Mouse (Mus musculus) CD4-positive, CD25-positive, alpha-beta regulatory T cell, adult 2 months (primary cell): ENCODE data around the gene Arhgef3.

Experiments
- DNase-seq: peaks from one replicate; pipeline ENCODE4 v3.0.0-alpha.2; 2012; ENCODE audit warnings: low read depth, low spot score

Gene Arhgef3

DNA sequence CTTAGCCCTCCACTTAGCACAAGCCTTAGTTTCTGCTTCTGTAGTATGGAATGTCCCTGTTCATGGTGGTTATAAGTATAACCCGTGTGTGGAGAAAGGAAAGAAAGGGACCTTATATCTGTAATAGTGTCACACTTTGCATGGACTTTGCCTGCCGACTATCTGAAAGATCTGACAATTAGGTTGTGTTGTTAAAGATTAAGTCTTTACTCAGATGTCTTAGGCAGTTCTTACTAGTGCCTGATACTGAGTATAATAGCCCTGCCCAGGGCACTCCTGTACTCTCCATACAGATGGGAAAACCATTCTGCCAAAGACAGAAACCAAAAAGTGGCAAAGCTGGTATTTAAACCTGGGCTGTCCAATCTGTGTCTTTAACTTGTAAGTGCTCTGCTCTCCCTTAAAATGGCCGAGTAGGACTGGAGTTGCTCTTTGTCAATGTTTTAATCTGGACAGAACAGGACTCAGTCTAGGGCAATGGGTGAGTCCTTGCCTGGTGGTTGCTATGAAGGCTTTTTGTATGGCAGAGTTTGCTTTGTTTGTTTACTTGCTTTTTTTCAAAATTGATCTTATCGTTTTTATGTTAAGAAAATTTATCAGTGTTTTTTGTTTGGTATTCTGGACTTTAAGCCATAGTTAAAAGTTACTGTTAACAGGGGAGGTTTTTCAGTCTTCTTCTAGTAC lies 196.0 kb downstream of the Arhgef3 start:
- no peak for DNase-seq

DNA sequence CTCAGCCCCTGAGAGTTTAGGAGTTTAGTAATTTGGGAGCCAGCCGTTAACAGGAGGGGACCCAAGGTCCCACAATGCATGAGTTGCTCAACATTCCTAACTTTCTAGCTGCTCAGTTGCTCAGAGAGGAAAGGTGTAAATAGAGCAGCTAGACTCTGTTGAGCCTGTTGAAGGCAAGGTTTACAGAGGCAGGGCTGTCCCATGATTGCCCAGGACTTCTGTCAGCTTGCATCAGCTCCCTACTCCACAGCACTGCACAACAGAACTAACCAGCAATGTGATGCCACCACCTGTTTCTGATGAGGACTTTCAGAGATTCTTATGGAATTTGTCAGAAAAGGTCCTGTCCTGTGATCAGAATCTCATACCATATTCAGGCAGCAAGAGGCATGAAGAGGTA lies 197.7 kb downstream of the Arhgef3 start:
- DNase-seq = no peak

DNA sequence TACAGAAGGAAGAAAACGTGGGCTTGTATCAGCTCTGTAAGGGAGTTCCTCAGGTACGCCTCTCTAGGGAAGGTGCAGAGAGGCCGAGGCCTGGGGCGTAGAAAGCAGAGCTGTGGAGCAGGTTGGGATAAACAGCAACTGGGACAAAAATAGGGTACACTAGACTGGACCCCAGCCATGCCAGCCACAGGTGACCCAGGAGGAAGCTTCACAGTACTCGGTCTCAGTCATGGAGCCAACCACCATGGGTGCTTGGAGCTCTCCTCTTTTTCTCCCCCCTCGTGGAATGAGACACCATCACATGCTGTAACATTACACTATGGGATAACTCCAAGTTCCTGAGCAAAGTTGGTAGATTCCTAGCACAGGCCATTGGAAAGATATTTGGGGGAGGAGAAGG lies 201.0 kb downstream of the Arhgef3 start:
- no peak for DNase-seq

DNA sequence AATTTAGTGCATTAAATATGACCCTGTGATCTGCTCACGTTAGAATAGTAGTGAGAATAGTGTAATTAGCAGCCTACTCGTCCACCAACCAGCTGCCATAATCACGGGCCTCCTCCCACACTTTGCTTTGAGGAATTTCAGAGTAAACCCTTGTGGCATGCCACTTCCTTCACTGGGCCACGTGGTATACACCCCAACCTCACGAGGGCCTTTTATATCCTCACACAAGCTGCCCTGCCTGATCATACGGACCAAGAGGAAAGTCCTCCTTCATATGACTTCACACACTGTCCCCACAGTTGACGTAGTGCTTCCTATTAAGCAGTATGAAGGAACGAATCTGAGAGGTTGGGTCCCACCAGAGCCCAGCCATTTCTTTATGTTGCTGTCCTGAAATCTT lies 202.4 kb downstream of the Arhgef3 start:
- DNase-seq = peak; percentile 74

DNA sequence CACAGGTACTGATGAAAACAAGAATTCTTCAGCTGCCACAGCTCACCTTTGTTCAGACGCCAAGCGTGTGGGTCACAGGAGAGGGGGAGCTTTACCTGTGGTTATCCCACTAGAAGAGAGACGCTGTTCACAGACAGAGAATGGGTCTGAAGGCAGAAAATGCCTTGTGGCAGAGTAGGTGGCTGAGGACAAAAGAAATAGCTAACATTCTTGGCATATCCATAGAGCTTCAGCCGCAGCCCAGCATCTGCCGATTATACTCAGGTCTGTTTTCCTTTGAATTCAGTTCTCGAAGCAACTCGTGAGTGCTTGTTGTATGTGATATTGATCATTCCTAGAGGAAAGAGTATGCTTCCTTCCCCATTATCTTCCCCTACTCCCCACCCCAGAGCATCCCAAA lies 204.7 kb downstream of the Arhgef3 start:
- no peak for DNase-seq

DNA sequence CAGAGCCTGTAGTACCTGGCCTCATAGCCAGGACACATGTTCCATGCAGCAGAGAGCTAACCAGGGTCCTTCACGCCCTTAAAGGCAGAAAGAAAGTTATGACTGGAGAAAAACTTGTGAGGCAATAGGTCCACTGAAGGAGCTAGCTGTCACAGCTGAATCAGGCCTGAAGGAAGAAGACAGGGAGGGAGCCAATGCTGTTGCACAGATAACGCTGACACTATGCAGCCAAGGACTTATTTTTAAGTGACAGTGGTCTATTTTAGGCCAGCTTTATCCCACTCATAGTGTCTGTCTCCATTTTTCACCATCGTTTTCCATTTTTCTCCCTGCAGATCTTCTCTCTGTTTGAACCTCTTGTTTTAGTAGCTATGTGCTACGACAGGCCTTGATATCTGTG lies 207.3 kb downstream of the Arhgef3 start:
- DNase-seq = no peak

DNA sequence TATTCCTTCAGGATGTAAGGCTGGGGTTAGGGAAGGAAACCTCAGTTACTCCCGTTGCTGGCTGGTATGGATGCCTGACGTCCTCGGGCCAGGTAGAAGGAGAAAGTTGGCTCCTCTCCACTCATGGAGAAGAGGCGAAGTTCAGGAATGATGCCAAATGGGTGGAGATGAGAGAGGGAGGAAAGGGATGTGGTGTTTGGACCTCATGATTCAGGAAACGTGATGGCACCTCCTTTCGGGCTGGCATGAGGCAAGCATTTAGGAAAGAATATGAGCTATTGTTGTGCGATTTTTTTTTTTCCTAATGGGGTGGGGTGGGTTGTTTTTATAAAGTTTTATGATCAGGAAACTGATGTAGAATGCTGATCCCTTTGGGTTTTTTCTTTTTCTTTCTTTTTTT lies 210.0 kb downstream of the Arhgef3 start:
- DNase-seq = no peak

DNA sequence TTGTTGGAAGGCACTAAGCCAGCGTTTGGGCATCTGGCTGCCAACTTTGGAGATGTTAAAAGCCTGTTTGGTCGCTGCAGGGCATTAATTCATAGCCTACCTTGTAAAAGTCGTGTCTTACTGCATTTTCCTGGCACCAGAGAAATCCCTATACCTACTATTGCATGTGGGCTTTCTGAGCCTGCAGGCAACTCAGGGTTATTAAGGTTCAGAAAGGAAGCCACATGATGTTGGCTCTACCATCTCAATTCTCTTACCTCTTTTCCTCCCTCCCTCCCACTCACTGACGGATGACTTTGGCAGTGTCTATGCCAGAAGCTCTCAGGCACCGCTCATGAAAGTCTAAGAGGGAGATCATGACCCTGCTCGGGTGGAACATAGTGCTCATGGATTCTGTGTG lies 210.8 kb downstream of the Arhgef3 start:
- DNase-seq = peak; percentile 21

DNA sequence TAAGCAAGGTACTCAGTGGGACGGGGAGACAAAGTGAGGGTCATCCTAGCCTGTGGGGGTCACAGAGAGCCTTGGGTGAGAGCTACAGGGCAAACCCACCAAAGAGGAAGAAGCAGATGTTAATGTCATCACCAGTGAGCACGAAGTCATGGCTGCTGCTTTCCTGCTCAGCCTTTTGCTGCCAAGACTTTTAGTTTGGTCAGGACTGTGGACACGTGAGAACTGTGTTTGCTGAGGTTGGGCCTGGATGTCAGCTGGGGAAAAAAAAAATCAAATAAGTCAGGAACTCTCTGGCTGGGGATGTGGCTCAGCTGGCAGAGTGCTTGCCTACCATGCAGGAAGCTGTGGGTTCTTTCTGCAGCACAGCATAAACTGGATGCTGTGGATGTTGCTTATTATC lies 213.2 kb downstream of the Arhgef3 start:
- DNase-seq = no peak

DNA sequence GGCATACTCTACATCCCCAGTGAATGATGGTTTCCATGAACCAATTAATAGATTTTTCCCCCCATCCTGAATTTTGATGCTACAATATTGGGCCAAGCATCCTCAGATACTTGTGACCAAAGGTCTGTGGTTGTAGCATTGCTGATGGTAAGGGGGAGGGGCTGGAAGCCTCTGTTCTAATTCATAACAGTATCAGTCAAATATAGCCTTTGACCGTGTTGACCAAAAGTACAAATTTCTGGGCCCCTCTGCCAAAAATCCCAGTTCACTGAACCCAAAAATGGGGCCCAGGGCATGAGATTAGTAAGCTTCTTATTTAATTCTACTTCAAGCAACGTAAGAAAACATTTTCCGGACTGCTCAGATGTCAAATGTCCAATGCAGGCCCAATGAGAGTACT lies 214.3 kb downstream of the Arhgef3 start:
- no peak for DNase-seq

DNA sequence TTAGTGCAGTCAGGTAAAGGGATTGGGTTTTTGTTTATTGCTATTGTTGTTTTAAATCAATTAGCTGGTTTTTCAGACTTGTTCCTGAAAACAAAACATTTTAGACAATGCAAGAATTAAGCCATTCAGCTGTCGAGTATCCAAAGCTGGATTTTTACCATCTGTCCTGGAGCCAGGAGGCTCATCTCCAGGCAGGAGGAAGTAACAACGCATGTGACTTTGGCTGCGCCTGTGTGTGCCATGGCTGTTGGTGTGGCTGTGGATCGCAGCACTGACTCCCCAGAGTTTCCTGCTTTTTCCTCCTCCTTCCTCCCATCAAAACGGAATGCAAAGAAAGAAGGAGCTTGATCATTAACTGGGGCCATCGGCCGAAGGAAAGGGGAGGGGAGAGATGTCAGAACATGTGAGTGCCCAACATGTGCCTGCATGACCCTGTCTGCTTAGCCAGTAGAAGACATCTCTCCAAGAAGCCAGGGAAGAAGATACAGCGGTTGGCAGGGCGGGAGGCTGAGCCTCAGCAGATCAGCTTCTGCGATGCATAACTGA lies 216.9 kb downstream of the Arhgef3 start:
- no peak for DNase-seq

DNA sequence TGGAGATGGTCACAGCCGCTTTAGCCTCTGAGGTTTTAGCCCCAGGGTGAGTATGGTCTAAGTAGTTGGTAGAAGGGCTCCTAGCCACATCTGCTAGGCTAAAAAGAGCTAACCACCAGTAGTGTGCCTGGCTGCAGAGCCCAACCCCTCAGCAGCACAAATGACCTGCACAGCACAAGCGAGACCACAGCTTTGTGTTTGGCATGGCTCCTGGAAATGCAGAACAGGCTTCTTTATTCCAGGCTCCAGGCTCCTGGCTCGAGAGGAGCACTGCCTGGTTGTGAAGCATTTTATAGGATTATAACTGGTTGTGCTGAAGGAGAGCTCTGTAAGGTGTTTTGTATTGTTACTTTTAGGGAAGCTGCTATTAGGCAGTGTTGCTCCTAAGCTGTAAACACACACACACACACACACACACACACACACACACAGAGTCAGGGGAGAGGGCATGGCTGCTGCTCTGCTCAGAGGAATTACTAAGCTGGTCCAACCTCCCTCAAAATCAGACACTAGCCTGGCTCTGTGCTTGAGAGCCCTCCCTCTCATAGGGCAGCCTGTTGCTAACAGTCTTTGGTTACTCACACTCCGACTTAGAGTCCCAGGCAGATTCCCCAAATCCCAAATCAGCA lies 217.8 kb downstream of the Arhgef3 start:
- DNase-seq = no peak

DNA sequence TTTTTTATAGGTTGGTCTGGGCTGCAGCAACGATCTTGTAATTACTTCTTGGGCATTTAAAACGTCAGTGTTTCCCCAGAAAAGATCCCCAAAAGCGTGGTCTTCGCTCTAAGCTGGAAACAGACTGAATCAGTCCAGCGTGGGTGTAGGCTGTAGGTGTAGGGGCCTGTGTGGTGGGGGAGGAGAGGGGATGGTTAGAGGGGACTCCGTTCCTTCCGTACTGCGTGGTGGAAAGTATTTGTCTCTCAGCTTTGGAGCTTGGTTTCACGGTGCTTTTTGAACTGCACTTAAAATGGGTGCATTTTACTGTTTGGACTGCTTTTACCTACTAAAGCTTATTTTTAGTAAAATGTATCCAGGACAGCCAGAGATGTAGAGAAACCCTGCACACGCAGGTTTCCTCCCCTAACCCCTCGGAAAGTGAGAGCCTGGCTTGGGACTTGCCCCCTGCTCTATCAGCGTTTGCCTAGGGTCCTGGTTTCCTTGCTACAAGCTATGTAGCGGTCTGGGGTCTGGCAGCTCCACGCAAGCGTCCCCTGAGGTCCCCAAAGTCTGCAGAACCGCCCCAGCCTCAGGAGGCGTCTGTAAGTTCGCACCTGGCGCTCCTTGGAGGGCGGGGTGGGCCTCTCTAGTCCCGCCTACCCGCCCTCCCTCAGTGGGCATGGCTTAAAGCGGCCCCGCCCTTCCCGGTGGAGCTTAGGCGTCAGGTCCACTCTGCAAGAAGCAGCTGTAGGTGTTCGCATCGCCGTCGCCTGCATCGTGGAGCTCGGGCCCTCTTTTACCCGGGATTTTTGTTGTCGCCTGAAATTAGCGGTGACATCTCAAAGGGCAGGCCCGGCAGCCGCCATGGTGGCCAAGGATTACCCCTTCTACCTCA lies 220.9 kb downstream of the Arhgef3 start:
- DNase-seq = peak; percentile 95

DNA sequence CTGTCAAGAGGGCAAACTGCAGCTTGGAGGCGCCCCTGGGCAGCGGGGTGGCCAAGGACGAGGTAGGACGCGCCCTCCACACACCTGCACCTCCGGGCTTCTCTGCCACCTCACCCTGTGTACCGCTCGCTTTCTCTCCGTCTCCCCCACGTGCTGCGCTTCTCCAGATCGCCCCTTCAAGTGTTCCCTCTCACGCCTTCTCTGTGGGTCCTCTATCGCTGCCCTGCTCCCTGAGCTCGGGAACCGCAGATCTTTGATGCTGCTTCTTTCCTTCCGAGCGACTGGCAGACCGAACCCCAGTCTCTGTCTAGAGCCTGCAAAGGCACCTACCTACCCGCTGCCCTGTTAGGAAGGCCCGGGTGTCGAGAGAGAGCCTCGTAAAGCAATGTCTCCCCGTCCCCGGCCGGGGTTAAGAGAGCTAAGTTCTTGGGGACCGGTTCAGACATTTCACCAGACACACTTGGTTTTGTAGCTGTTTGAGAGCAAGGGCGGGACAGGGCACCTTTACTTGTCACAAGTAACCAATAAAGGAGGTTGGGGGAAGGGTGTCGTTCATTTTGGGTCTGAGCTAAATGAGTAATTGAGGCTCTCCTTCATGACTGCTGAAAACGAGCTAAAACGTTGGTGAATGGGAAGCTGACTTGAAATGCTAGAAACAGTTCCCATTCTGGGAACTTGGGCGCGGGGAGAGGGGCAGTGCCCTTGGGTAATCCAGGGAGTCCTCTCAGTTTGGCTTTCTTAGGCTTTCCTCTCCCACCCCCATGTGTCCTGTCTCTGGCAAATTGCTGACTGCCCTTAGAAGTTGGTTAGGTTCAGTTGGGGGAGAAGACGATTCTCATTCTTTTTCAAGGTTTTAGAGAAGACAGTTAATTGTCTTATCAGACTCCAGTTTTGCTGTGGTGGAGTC lies 221.8 kb downstream of the Arhgef3 start:
- DNase-seq = peak; percentile 80

DNA sequence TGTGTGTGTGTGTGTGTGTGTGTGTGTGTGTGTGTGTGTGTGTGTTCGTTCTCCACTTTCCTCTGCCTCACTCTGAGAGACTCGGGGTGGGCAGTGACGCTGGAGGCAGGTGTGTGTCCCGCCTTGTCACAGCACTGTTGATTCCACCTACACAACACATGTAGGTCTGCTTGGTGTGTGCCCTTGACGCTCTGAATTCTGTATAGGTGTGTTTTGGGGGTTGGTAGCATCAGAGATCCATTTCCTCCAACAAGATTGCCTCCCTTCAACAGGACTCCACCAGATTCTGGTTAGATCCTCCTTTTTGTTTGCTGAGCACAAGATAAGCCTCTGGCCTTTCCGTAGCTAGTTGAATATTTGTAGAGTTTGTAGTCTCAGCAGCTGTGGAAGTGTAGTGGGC lies 222.5 kb downstream of the Arhgef3 start:
- peak; percentile 72 for DNase-seq

DNA sequence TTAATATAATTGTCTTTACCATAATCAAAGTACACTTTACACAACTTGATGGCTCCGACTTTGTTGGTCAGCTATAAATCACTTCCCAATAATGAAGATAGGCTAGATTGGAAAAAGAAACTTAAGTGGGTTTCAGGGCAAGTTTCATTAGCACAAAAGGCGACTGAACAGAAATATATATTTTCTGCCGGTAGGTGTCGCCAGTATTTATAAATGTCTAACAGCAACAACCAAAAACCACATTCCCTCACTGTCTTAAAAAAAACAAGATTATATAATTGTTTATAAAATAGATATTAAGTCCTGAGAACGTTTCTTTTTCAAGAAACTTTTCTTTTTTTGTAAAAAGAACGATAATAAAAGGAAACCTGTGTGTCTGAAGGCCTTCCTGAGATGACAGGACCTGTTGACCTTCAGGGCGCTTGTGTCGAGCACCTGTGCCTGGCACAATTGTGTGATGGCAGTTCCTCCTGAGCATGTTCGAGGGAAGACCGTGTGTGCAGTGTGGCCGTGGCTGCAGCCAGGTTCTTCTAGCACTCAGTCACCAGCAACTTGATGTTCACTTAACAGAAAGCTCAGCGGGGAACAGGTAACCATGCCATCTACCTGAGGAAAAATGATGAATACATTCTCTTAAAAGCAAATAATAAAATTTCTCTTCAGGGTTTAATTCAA lies 223.5 kb downstream of the Arhgef3 start:
- DNase-seq = peak; percentile 87

DNA sequence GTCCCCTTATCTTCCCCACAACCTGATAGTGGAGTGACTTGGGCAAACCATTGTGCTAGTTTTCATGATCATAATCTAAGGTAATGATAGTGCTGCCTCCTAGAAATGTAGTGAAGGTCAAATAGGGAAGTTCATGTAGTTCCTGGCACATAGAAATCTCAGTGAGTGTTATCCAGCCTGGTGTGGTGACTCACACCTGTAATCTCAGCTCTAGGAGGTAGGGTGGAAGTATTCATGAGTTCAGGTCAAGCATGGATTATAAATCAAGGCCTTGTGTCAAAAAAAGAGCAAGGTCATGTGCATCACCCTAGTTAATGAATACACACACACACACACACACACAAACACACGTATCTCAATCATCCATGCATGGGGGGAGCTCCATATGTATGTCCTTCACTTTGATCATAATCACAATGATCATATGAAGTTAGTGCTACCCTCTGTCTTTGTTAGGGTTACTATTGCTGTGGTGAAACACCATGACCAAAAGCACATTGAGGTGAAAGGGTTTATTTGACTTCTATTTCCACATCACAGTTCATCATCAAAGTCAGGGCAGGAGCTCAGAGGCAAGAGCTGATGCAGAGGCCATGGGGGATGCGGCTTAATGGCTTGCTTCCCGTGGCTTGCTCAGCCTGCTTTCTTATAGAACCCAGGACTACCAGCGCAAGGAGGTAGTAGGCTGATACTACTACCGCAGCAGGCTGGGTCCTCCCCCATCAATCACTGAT lies 226.2 kb downstream of the Arhgef3 start:
- no peak for DNase-seq

DNA sequence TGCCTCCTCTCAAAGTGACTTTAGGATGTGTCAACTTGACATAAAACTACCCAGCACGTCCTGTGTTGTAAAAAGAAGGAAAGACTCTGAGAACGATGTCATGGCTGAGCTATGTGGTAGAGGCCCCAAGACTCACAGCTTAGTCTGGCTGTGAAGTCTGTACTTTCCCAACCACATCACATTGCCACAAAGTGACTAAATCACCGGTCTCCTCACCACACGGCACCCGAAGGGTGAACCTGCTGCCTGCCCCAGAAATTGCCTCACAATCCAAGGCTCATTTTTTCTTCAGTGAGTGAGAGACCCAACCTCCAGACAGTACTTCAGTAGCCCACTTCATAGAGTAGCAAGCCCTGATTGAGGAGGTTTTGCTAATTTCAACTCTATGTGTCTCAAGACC lies 226.8 kb downstream of the Arhgef3 start:
- DNase-seq = peak; percentile 83

DNA sequence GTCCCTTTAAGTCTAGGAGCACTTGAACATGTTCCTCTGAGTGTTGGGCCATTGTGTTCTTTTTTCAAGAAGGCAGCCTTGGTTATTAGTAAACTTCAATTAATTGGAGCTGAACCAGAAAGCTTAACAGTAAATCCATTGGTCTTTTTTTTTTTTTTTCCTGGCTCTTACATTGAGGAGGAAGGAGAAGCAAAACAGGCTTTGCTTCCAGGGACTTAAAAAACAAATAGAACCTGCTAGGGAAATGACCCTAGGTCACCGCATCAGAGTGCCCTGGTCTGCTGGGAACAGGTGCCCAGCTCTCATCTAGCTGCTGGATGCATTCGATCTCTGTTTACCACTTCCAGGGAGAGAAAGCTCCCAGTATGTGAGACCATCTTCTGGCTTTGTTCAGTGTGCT lies 227.8 kb downstream of the Arhgef3 start:
- DNase-seq = peak; percentile 9
